Mouse (Mus musculus) bone marrow, adult 2 months (tissue): ENCODE results near the gene Otud7b.

Experiments used
- CTCF ChIP-seq: fragments of 200-500 bp; IDR thresholded peaks from 2 replicates; pipeline ENCODE4 v1.5.1; 2011; ENCODE audit warnings: low read length, control low read depth; ENCODE audit not compliant: control insufficient read depth, insufficient read depth
- POLR2A ChIP-seq: fragments of 200-500 bp; IDR thresholded peaks from 2 replicates; pipeline ENCODE4 v1.6.1; 2011; ENCODE audit warnings: low read depth, mild to moderate bottlenecking, control low read depth, low read length, borderline replicate concordance; ENCODE audit not compliant: control insufficient read depth

DNA sequence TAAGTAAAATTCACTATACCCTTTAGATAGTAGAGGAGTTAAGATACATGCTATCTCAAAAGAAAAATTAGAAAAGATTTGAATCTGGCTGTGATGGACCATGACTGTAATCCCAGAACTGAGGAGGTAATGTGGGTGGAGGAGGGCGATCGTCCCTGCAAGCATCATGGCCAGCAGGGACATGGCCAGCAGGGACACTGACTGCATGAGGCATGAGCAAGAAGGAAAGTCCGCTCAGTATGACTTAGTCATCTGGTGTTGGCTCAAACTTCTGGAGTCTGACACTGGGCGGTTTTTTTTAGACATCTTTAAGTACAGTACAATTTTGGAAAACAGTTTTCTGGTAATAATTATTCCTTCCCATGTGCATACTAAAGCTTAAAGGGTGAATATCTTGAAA is 16.5 kb upstream of the Otud7b start:
- no peak for TF ChIP-seq POLR2A
- no peak for TF ChIP-seq CTCF
